Mouse (Mus musculus) thymus, adult 2 months (tissue): ENCODE results near the gene Tm7sf3. TPM values are rescaled to one million over a fixed set of nuclear protein-coding genes. Genes with fewer than 3 reads are reported as not detected.

Source experiments
- DNase-seq: peaks from one replicate; pipeline ENCODE4 v3.0.0; 2021
- H3K27ac ChIP-seq: fragments of 200-500 bp; 2 replicates; pipeline ENCODE4 v1.5.1; 2012; ENCODE audit warnings: low read length, control low read depth; ENCODE audit not compliant: control insufficient read depth, insufficient read depth
- H3K27me3 ChIP-seq: fragments of 200-500 bp; 2 replicates; pipeline ENCODE4 v1.6.1; 2012; ENCODE audit warnings: mild to moderate bottlenecking, low read length, moderate library complexity, mixed read lengths; ENCODE audit not compliant: control insufficient read depth, insufficient read depth
- H3K36me3 ChIP-seq: fragments of 200-500 bp; 2 replicates; pipeline ENCODE4 v1.6.1; 2012; ENCODE audit warnings: mild to moderate bottlenecking, low read length, moderate library complexity; ENCODE audit not compliant: control insufficient read depth, insufficient read depth
- H3K4me1 ChIP-seq: fragments of 200-500 bp; replicated peaks from 2 replicates; pipeline ENCODE4 v1.6.1; 2012; ENCODE audit warnings: low read length; ENCODE audit not compliant: control insufficient read depth, insufficient read depth
- H3K4me3 ChIP-seq: fragments of 200-500 bp; 2 replicates; pipeline ENCODE4 v1.5.1; 2012; ENCODE audit warnings: mild to moderate bottlenecking, low read length, control low read depth, moderate library complexity; ENCODE audit not compliant: control insufficient read depth, insufficient read depth
- CTCF ChIP-seq: fragments of 200-500 bp; IDR thresholded peaks from 2 replicates; pipeline ENCODE4 v1.5.1; 2012; ENCODE audit warnings: mild to moderate bottlenecking, control low read depth, low read length, moderate library complexity, borderline replicate concordance; ENCODE audit not compliant: control insufficient read depth, poor library complexity, insufficient read depth; ENCODE audit errors: extremely low read depth
- POLR2A ChIP-seq: fragments of 200-500 bp; IDR thresholded peaks from 2 replicates; pipeline ENCODE4 v1.6.1; 2012; ENCODE audit warnings: mild to moderate bottlenecking, low read length, control low read depth, moderate library complexity; ENCODE audit not compliant: control insufficient read depth, poor library complexity, insufficient read depth; ENCODE audit errors: extremely low read depth
- WGBS: fragments of 180-500 bp; shearing (Covaris S2); methylation state at CpG from one replicate; pipeline ENCODE4 v1.1.7; 2018; 5-methylcytosine and 5-hydroxymethylcytosine counted together
- polyA plus RNA-seq: library from polyadenylated mRNA; depleted of rRNA; stranded (reverse); fragments of >200 nt; gene quantifications from 2 replicates; pipeline ENCODE4 v1.2.3, GENCODE M21; 2012

Gene Tm7sf3
- polyA plus RNA-seq, 1 experiment, result 8.4 TPM

DNA sequence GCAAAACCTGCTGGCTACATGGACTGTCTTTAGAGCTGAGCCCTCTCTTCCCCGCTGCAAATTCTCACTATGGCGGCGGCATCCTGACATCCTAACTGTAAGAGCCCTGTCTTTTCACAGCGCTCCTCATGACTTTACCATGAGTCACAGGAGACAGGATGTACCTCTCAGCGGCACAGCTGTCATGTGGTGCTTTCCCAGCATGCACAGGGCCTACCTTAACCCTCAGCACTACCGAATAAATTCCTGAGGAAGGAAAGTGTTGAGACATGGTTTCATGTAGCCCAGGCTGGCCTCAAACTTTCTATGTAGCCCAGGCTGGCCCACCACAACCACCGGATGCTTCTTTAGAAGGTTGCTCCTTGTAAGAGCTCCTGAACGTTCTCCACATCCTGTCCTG, 26.7 kb downstream of the Tm7sf3 start:
- no peak overlapping the region for H3K27ac ChIP-seq
- no peaks in the 10 kb centered on the region for H3K4me1 ChIP-seq
- no peak overlapping the region for H3K4me3 ChIP-seq
- DNase-seq, result no peak
- whole genome bisulfite sequencing, result 96% methylated on average over 8 of the region's 8 CpGs
- no peaks in the 10 kb centered on the region for H3K27me3 ChIP-seq
- no peak for TF ChIP-seq POLR2A
- TF ChIP-seq CTCF, result no peak
- no peaks in the 10 kb centered on the region for H3K36me3 ChIP-seq

DNA sequence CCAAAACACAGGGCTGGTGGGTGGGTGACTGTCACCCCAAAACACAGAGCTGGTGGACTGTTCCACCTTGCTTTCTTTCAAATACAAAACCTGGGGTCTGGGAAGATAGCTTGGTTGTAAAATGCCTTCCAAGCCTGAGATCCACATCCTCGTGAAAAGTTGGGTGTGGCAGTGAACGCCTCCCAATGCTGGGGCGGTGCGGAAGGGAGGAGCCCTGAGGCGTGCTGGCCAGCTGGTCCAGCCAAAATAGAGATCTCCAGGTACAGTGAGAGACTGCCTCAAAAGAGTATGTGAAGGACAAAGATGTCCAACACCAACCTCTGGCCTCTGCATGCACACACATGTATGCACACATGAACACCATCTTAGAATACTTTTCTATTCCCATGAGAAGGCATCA, 28.1 kb downstream of the Tm7sf3 start:
- Histone ChIP-seq H3K27me3 (no peaks in the 10 kb centered on the region), H3K4me1 (no peaks in the 10 kb centered on the region), H3K36me3 (no peaks in the 10 kb centered on the region), H3K4me3 (no peak overlapping the region), H3K27ac (no peak overlapping the region)
- no peak for DNase-seq
- no peak for TF ChIP-seq POLR2A
- TF ChIP-seq CTCF, result no peak
- 96% methylated on average over 5 of the region's 5 CpGs for WGBS

DNA sequence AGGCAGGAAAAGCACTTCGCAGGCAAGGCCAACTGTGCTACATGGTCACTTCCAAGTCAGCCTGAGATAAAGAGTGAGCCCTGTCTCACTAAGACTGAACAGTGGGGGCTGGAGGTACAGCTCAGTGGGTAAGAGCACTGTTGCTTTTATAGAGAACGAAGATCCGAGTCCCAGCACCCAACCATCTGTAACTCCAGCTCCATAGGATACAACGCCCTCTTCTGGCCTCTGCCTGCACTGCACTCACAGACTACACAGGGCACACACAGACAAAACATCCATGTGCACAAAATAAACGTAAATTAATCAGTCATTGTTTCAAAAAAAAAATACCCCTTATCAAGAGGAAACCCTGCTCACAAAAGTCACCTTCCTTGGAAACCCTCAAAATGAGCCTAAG, 28.7 kb downstream of the Tm7sf3 start:
- no peaks in the 10 kb centered on the region for H3K4me1 ChIP-seq
- 96% methylated on average over 5 of the region's 5 CpGs for WGBS
- TF ChIP-seq POLR2A (no peak), CTCF (no peak)
- no peak overlapping the region for H3K4me3 ChIP-seq
- DNase-seq, result no peak
- H3K27ac ChIP-seq, result no peak overlapping the region
- no peaks in the 10 kb centered on the region for H3K36me3 ChIP-seq
- no peaks in the 10 kb centered on the region for H3K27me3 ChIP-seq

GRCm38 (mm10) chr6:146612736-146613135, 29.9 kb downstream of the Tm7sf3 start:
- Histone ChIP-seq H3K4me3 (no peak overlapping the region), H3K27me3 (no peaks in the 10 kb centered on the region), H3K4me1 (no peaks in the 10 kb centered on the region), H3K27ac (no peak overlapping the region), H3K36me3 (no peaks in the 10 kb centered on the region)
- no peak for DNase-seq
- 97% methylated on average over 5 of the region's 5 CpGs for WGBS
- TF ChIP-seq POLR2A (no peak), CTCF (no peak)

DNA sequence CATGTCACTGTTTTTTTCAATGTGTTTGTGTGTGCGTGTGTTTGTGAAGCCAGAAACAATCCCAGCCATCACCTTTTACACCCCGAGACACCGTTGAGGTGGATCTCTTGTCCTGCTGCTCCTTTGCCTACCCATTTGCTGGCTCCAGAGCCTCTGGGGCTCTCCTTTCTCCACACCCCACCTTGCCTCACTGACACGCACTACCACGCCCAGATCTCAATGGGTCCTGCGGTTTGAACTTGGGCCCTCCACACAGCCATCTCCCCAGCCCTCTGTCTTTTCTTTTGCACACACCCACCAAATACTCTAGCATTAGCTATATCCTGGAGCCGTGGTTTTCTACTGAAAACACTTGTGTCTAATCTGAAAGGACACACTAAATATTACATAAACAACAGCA, 30.7 kb downstream of the Tm7sf3 start:
- H3K36me3 ChIP-seq, result no peaks in the 10 kb centered on the region
- H3K27ac ChIP-seq, result no peak overlapping the region
- TF ChIP-seq CTCF, result no peak
- no peak for TF ChIP-seq POLR2A
- H3K27me3 ChIP-seq, result no peaks in the 10 kb centered on the region
- no peak for DNase-seq
- WGBS, result 96% methylated on average over 7 of the region's 7 CpGs
- no peak overlapping the region for H3K4me3 ChIP-seq
- no peaks in the 10 kb centered on the region for H3K4me1 ChIP-seq

DNA sequence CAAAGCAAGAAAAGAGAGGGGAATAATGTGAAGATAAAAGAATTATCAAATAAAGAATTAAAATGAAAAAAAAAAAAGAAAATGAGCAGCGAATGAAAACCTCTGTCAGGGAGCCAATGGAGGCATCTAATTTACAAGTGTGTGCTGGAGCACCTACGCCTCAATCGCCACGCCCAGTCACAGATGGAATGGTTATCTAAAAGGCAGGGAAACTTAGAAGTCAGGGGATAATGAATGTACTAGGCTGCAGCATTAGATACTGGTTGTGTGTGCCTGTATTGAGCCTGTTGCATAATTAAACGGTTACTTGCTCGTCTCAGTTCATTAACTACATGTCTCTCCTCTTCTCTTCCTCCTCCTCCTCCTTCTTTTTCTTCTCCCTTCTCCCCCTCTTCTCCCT, 31.2 kb downstream of the Tm7sf3 start:
- TF ChIP-seq POLR2A, result no peak
- no peak for TF ChIP-seq CTCF
- H3K36me3 ChIP-seq, result no peaks in the 10 kb centered on the region
- WGBS, result 99% methylated on average over 6 of the region's 6 CpGs
- H3K27me3 ChIP-seq, result no peaks in the 10 kb centered on the region
- DNase-seq, result no peak
- H3K27ac ChIP-seq, result no peak overlapping the region
- no peaks in the 10 kb centered on the region for H3K4me1 ChIP-seq
- no peak overlapping the region for H3K4me3 ChIP-seq

GRCm38 (mm10) chr6:146603651-146604050, 39.0 kb downstream of the Tm7sf3 start:
- no peak for TF ChIP-seq POLR2A
- TF ChIP-seq CTCF, result no peak
- Histone ChIP-seq H3K27ac (no peak overlapping the region), H3K4me1 (no peaks in the 10 kb centered on the region), H3K27me3 (no peaks in the 10 kb centered on the region), H3K4me3 (no peak overlapping the region), H3K36me3 (peaks cover 50% of the 10 kb centered on the region)
- no peak for DNase-seq
- 98% methylated on average over 10 of the region's 10 CpGs for WGBS
